Mouse (Mus musculus) midbrain, embryonic 13.5 days (tissue): ENCODE measurements around the gene Lrrc4. TPM values are rescaled to one million over a fixed set of nuclear protein-coding genes. Genes with fewer than 3 reads are reported as not detected.

ENCODE experiments used
- ATAC-seq: fragments of 200-750 bp; cut with Nextera tagmentation; 2 replicates; pipeline ENCODE4 v1.8.0; 2017; ENCODE audit warnings: mild to moderate bottlenecking, moderate TSS enrichment, moderate library complexity
- H3K27ac ChIP-seq: fragments of 300-500 bp; sonication (generic); 2 replicates; pipeline ENCODE4 v1.5.1; 2015; ENCODE audit warnings: inconsistent platforms, mild to moderate bottlenecking, moderate library complexity
- H3K27me3 ChIP-seq: fragments of 300-500 bp; sonication (generic); 2 replicates; pipeline ENCODE4 v1.6.1; 2015; ENCODE audit warnings: mild to moderate bottlenecking, inconsistent platforms
- H3K36me3 ChIP-seq: fragments of 300-500 bp; sonication (generic); 2 replicates; pipeline ENCODE4 v1.6.1; 2015; ENCODE audit warnings: mild to moderate bottlenecking, inconsistent platforms
- H3K4me1 ChIP-seq: fragments of 300-500 bp; sonication (generic); replicated peaks from 2 replicates; pipeline ENCODE4 v1.6.1; 2015; ENCODE audit warnings: inconsistent platforms
- H3K4me2 ChIP-seq: fragments of 300-500 bp; sonication (generic); replicated peaks from 2 replicates; pipeline ENCODE4 v1.6.1; 2015; ENCODE audit warnings: moderate library complexity, mild to moderate bottlenecking, inconsistent platforms
- H3K4me3 ChIP-seq: fragments of 300-500 bp; sonication (generic); replicated peaks from 2 replicates; pipeline ENCODE4 v1.5.1; 2015; ENCODE audit warnings: mild to moderate bottlenecking, inconsistent platforms
- H3K9ac ChIP-seq: fragments of 300-500 bp; sonication (generic); replicated peaks from 2 replicates; pipeline ENCODE4 v1.6.1; 2015; ENCODE audit warnings: mild to moderate bottlenecking, inconsistent platforms
- H3K9me3 ChIP-seq: fragments of 300-500 bp; sonication (generic); 2 replicates; pipeline ENCODE4 v1.6.1; 2016; ENCODE audit warnings: mild to moderate bottlenecking, inconsistent platforms
- WGBS: fragments of 180-500 bp; shearing (Covaris S2); methylation state at CpG from one replicate; pipeline ENCODE4 v1.1.7; 2015; 5-methylcytosine and 5-hydroxymethylcytosine counted together
- polyA plus RNA-seq: library from polyadenylated mRNA; unstranded; fragments of >200 nt; fragmentation: Nextera tagmentation; extraction: Ambion mirVana; gene quantifications from 2 replicates; pipeline ENCODE4 v1.2.1, GENCODE M21; 2015

Gene Lrrc4
- polyA plus RNA-seq, 1 experiment from 2014 or later, result 5.3 TPM

DNA sequence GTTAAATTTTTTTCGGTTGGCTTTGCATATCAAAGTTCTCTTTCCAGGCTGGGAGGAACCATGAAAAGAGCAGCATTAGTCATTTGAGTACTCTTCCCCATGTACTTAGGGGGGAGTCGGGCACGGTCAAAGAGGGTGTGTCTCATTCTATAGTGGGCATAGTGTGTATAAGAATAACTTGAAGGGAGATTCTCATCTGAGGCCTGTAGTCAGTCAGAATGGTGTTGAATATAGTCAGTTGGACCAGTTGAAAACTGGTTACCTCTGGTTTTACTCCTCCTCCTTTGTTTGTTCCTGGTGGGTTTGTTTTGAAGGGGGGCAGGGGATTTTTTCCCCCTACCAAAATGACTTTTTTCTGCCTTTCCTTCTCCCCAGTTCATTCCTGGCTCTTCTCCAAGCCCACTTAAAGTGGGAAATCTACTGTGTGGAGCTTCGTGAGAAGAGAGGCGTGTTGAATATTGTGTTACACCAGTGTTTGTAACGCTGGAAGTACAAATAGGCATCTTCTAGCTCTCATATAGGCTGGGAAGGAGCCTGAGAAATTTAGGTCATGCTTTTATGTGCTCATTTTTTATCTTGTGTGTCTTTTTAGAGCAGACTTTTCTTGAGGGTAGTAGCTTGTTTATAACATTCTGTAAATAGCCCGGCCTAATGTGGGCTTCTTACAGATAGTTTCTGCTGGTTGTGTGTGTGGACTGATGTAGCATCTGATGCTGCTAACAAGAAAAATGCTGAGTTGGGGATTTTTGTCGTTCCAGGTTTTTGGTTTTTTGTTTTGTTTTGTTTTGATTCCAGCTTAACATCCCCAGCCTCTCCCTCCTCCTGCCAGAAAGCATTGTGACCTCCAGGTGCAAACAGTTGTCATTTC, 125.2 kb downstream of the Lrrc4 start:
- H3K27ac ChIP-seq, result no peak overlapping the region
- ATAC-seq, result no peak

GRCm38 (mm10) chr6:28705384-28706107, 126.0 kb downstream of the Lrrc4 start:
- no peak overlapping the region for H3K4me3 ChIP-seq
- ATAC-seq, result no peak
- 0 out of 2 replicates have a peak, but pooled peaks cover 3% of the 10 kb centered on the region for H3K36me3 ChIP-seq
- H3K9me3 ChIP-seq, result no peaks in the 10 kb centered on the region
- H3K9ac ChIP-seq, result no peak overlapping the region
- 77% methylated on average over 6 of the region's 6 CpGs for WGBS
- H3K4me1 ChIP-seq, result peaks cover 47% of the 10 kb centered on the region
- H3K4me2 ChIP-seq, result no peak overlapping the region
- H3K27ac ChIP-seq, result peak overlapping the region; percentile 55
- H3K27me3 ChIP-seq, result no peaks in the 10 kb centered on the region

More for the DNA sequence above, 125.2 kb downstream of the Lrrc4 start:
- H3K36me3 ChIP-seq, result 0 out of 2 replicates have a peak, but pooled peaks cover 3% of the 10 kb centered on the region
- H3K9me3 ChIP-seq, result no peaks in the 10 kb centered on the region
- peaks cover 47% of the 10 kb centered on the region for H3K4me1 ChIP-seq
- H3K4me3 ChIP-seq, result no peak overlapping the region
- H3K4me2 ChIP-seq, result no peak overlapping the region
- 84% methylated on average over 8 of the region's 8 CpGs for whole genome bisulfite sequencing
- no peak overlapping the region for H3K9ac ChIP-seq
- H3K27me3 ChIP-seq, result no peaks in the 10 kb centered on the region

GRCm38 (mm10) chr6:28704612-28705011, 126.9 kb downstream of the Lrrc4 start:
- no peak for ATAC-seq
- H3K4me1 ChIP-seq, result peaks cover 39% of the 10 kb centered on the region
- H3K9me3 ChIP-seq, result no peaks in the 10 kb centered on the region
- H3K4me3 ChIP-seq, result no peak overlapping the region
- no peak overlapping the region for H3K9ac ChIP-seq
- no peaks in the 10 kb centered on the region for H3K27me3 ChIP-seq
- no peak overlapping the region for H3K27ac ChIP-seq
- WGBS, result 58% methylated on average over 6 of the region's 6 CpGs
- 0 out of 2 replicates have a peak, but pooled peaks cover 3% of the 10 kb centered on the region for H3K36me3 ChIP-seq
- H3K4me2 ChIP-seq, result no peak overlapping the region

DNA sequence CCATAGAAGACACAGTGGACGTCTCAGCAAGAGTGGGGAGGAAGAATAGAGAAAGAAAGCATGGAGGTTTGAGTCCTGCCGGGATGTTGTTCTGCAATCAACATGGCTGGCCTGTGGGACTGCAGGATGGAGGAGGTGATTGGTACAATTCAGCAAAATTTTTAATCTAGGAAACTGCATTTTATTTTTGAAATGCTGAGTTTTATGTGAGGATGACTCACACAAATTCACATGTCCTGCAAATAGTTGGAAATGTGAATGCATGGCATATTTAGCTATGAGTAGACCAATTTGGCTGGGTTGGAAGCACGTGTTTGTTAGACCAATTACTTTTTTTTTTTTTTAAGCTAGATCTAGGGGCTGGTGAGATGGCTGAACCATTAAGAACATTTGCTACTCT, 134.3 kb downstream of the Lrrc4 start:
- no peak for ATAC-seq
- H3K9ac ChIP-seq, result no peak overlapping the region
- no peaks in the 10 kb centered on the region for H3K9me3 ChIP-seq
- H3K4me1 ChIP-seq, result peaks cover 5% of the 10 kb centered on the region; the same call in 1 of the 2 replicates
- no peak overlapping the region for H3K27ac ChIP-seq
- no peak overlapping the region for H3K4me2 ChIP-seq
- no peaks in the 10 kb centered on the region for H3K27me3 ChIP-seq
- H3K4me3 ChIP-seq, result no peak overlapping the region
- 84% methylated on average over 3 of the region's 3 CpGs for WGBS
- no peaks in the 10 kb centered on the region for H3K36me3 ChIP-seq

DNA sequence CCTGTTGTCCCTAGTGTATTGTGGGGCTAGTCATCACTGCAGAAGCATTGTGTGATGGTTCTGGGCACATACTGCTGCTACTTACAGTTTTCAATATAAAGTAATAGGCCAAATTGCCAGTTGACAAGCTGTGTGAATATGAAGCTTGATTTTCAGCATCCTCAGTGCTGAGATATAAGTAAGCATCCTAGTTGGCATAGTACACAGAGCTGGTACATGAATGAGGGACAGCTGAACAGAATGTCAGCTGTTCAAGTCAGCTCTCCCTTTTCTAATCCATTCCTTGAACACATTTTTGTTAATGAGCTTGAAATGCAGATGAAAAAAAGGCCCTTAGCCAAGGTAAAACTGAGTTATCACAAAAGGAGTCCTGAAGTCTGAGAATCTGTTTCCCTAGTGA, 138.9 kb downstream of the Lrrc4 start:
- 0 out of 2 replicates have a peak, but pooled peaks cover 2% of the 10 kb centered on the region for H3K4me1 ChIP-seq
- no peak overlapping the region for H3K27ac ChIP-seq
- H3K27me3 ChIP-seq, result no peaks in the 10 kb centered on the region
- no peak overlapping the region for H3K4me3 ChIP-seq
- H3K36me3 ChIP-seq, result no peaks in the 10 kb centered on the region
- H3K9ac ChIP-seq, result no peak overlapping the region
- H3K4me2 ChIP-seq, result no peak overlapping the region
- no peak for ATAC-seq
- no peaks in the 10 kb centered on the region for H3K9me3 ChIP-seq

GRCm38 (mm10) chr6:28687776-28688175, 143.8 kb downstream of the Lrrc4 start:
- 89% methylated on average over 5 of the region's 5 CpGs for WGBS
- H3K4me1 ChIP-seq, result no peaks in the 10 kb centered on the region
- no peaks in the 10 kb centered on the region for H3K9me3 ChIP-seq
- no peak for ATAC-seq
- H3K27ac ChIP-seq, result no peak overlapping the region
- no peak overlapping the region for H3K4me2 ChIP-seq
- H3K36me3 ChIP-seq, result no peaks in the 10 kb centered on the region
- H3K9ac ChIP-seq, result no peak overlapping the region
- no peak overlapping the region for H3K4me3 ChIP-seq
- no peaks in the 10 kb centered on the region for H3K27me3 ChIP-seq

DNA sequence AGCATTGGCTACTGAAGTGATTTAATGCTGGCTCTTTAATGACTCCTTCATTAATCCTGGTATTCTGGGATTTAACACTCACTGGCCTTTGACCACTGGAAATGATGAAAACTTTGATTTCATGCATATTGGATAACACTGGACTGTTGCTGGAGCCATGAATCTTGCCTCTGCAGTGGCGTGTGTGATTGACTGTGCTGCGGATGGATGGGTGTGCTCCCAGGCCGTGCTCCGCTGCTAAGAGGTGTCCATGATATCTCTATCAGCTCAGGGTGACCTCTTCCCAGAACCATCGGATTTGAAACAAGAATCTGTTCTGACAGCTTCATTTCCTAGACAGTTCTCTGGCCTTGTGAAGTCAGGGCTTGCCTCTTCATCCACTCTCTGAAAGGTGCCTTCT, 145.8 kb downstream of the Lrrc4 start:
- Histone ChIP-seq H3K9ac (no peak overlapping the region), H3K9me3 (no peaks in the 10 kb centered on the region), H3K27ac (no peak overlapping the region), H3K4me2 (no peak overlapping the region), H3K27me3 (no peaks in the 10 kb centered on the region), H3K4me3 (no peak overlapping the region), H3K4me1 (no peaks in the 10 kb centered on the region), H3K36me3 (no peaks in the 10 kb centered on the region)
- no peak for ATAC-seq
- 71% methylated on average over 5 of the region's 5 CpGs for WGBS

DNA sequence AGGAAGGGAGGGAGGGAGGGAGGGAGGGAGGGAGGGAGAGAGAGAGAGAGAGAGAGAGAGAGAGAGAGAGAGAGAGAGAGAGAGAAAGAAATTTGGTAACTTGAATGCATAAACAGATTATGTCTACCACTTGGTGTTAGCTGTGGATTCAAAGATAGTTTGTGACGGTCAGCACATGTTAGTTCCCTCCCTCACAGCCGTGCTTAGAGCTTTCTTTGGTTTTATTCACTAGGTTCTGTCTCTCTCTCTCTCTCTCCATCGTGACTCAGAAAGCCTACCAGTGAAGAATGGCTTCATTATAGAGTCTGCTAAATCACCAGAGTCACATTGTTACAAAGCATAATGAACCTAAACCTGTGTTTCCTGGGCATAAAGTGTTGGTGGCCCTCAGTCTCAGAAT, 146.5 kb downstream of the Lrrc4 start:
- Histone ChIP-seq H3K27ac (no peak overlapping the region), H3K4me3 (no peak overlapping the region), H3K27me3 (no peaks in the 10 kb centered on the region), H3K9ac (no peak overlapping the region), H3K9me3 (no peaks in the 10 kb centered on the region), H3K36me3 (no peaks in the 10 kb centered on the region), H3K4me2 (no peak overlapping the region), H3K4me1 (no peaks in the 10 kb centered on the region)
- ATAC-seq, result no peak
- 40% methylated on average over 3 of the region's 3 CpGs for WGBS

DNA sequence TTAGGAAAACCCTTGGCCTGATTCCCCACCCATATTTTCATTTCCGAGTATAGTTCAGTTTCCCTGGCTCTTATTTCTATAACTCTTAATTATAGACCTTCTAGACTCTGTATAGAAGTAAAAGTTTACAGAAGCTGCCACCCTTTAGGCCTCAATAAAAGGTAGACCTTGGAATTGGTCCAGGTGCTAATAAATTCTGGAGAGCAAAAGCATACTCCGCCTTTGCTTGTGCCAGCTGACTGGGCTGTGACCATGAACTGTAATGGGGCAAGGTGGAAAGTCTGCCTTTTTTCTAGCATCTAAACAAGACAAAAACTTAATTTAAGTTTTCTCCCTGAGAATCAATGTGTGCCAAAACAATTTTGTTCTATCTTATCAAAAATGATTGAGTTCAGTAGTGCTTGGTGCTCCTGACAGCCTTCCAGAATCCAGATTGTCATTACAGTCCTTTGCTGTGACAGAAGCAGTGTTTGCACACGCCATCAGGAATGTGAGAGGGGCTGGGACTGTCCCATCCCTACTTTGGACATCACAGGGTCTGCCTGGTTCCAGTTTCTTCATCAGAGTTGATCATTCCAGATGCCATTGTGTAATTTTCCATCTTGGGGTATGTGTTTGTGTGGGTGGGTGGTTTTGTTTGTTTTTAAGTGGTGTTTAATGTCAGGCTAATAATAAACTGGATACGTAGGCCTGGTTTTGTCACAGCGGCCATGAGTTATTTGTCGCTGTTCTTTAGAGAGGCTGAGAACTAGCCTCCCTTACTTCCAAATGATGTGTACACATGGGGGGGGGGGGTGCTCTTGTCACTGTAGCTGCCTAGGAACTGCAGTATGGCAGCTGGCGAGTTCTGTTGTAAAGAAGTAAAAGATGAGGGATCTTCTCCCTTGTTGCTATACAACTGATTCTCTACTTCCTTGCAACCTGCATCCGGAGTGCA, 149.8 kb downstream of the Lrrc4 start:
- no peak for ATAC-seq
- no peak overlapping the region for H3K9ac ChIP-seq
- no peak overlapping the region for H3K4me2 ChIP-seq
- no peaks in the 10 kb centered on the region for H3K27me3 ChIP-seq
- H3K4me1 ChIP-seq, result no peaks in the 10 kb centered on the region
- 84% methylated on average over 8 of the region's 8 CpGs for WGBS
- H3K4me3 ChIP-seq, result no peak overlapping the region
- H3K27ac ChIP-seq, result no peak overlapping the region
- H3K36me3 ChIP-seq, result no peaks in the 10 kb centered on the region
- no peaks in the 10 kb centered on the region for H3K9me3 ChIP-seq

GRCm38 (mm10) chr6:28680537-28680936, 151.0 kb downstream of the Lrrc4 start:
- Histone ChIP-seq H3K27ac (no peak overlapping the region), H3K4me2 (no peak overlapping the region), H3K9me3 (no peaks in the 10 kb centered on the region), H3K4me1 (no peaks in the 10 kb centered on the region), H3K4me3 (no peak overlapping the region), H3K36me3 (no peaks in the 10 kb centered on the region), H3K9ac (no peak overlapping the region), H3K27me3 (no peaks in the 10 kb centered on the region)
- WGBS, result 93% methylated on average over 4 of the region's 4 CpGs
- ATAC-seq, result no peak

DNA sequence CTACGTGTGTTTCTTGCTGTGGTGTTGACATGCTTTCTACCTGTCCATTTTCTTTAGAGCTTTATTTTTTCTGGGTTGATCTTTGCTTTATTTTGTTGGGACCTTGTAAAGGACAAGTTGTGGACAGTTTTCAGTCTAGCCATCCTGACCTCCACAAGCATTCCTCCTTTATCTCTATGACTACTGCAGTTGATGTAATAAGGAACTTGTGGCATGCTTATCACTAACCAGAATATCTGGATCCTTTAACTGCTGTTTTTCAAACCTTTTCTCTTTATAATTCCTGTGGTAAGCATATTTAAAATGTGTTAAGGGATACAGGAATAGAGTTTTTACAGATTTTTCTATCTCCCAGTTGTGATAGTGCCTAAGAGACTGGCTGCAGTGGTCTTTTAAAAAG, 152.7 kb downstream of the Lrrc4 start:
- H3K27ac ChIP-seq, result no peak overlapping the region
- H3K27me3 ChIP-seq, result no peaks in the 10 kb centered on the region
- ATAC-seq, result no peak
- no peaks in the 10 kb centered on the region for H3K36me3 ChIP-seq
- no peak overlapping the region for H3K4me3 ChIP-seq
- WGBS, result 91% methylated on average over 1 of the region's 1 CpGs
- no peak overlapping the region for H3K9ac ChIP-seq
- H3K4me2 ChIP-seq, result no peak overlapping the region
- no peaks in the 10 kb centered on the region for H3K4me1 ChIP-seq
- no peaks in the 10 kb centered on the region for H3K9me3 ChIP-seq
